Mouse (Mus musculus): ENCODE results near the gene Grid2. TPM values are rescaled to one million over a fixed set of nuclear protein-coding genes. Genes with fewer than 3 reads are reported as not detected.
A peak's percentile ranks its signal among the peaks of the same experiment; 100 is the strongest.

Gene Grid2
- polyA plus RNA-seq, 1 experiment from 2014 or later = 0.60 TPM

DNA sequence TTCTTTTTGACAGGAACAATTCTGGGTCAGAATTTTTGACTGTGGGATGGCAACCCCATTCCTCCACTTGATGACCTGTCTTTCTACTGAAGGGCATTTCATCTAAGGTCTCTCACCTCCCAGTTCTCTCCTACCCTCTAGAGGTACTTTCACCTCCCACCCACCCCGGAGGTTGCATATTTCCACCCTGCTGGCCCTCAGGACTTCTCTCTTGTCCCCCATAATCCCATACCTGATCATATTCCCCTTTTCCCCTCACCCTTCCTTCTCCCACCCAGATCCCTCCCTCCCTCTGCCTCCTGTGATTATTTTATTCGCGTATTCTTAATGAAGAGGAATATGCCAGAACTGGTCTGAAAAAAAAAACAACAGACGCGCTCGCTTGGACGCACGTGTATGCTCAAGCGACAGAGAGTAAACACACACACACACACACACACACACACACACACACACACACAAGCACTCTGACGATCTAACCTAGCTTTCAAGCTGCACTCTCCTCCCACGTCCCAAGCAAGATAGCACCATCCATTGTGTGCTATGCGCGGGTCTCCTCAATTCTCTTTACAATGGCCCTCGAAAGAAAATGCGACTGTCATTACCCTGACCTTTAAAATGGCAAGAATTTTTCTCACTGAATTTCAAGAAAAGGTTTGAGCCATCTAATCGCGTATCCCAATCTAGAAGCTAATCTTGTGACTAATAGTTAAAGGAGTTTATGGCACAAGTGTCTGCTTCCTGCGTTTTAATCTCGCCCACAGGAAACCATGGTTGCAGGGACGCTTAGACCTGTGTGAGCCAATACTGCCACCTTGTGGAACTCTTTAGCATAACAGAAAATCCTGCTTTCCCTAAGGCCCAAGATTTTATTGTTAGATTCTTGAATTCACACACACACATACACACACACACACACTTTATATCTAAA is 1393.9 kb downstream of the Grid2 start:
- no peaks in the 10 kb centered on the region for H3K9me3 ChIP-seq (ENCODE audit: control insufficient read depth, low read length)
- H3K4me1 ChIP-seq (ENCODE audit: control insufficient read depth, insufficient read depth, low read length) = no peaks in the 10 kb centered on the region
- H3K9ac ChIP-seq (ENCODE audit: low read depth, low read length) = no peak overlapping the region
- peak overlapping the region; percentile 49 for H3K4me2 ChIP-seq (replicated peaks; ENCODE audit: low read depth, low read length)
- ATAC-seq (ENCODE audit: low FRiP score, low TSS enrichment) = peak; percentile 85
- no peaks in the 10 kb centered on the region for H3K36me3 ChIP-seq (ENCODE audit: control insufficient read depth, insufficient read depth, low read length)
- 10% methylated on average over 20 of the region's 20 CpGs for WGBS
- H3K4me3 ChIP-seq (ENCODE audit: low read length) = peak overlapping the region; percentile 30
- no peaks in the 10 kb centered on the region for H3K27me3 ChIP-seq (ENCODE audit: control insufficient read depth, insufficient read depth, low read length)
- no peak overlapping the region for H3K27ac ChIP-seq (ENCODE audit: low read depth, low read length)

DNA sequence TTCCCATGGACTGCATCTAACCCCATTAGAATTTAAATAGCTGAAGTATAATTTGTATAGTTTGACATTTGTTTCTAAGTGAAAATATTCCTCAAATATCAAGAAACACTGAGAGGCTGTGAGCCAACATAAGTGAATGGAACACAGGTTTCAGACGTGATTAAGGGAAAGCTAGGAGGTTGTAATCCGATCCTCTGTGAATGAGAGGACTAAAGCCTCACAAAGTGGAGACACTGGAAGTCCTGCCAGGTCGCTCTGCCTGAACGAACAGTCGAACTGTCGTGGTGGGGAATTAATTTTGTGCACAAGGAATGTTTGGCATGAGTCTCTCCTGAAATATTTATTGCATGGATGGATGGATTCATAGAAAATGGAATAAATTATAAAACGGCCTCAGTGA is 1395.1 kb downstream of the Grid2 start:
- H3K27me3 ChIP-seq (ENCODE audit: control insufficient read depth, insufficient read depth, low read length) = no peaks in the 10 kb centered on the region
- peak; percentile 57; the same call in 1 of the 2 replicates for ATAC-seq (ENCODE audit: low FRiP score, low TSS enrichment)
- H3K4me2 ChIP-seq (replicated peaks; ENCODE audit: low read depth, low read length) = no peak overlapping the region
- H3K27ac ChIP-seq (ENCODE audit: low read depth, low read length) = no peak overlapping the region
- no peak overlapping the region for H3K4me3 ChIP-seq (ENCODE audit: low read length)
- H3K36me3 ChIP-seq (ENCODE audit: control insufficient read depth, insufficient read depth, low read length) = no peaks in the 10 kb centered on the region
- H3K9ac ChIP-seq (ENCODE audit: low read depth, low read length) = no peak overlapping the region
- no peaks in the 10 kb centered on the region for H3K9me3 ChIP-seq (ENCODE audit: control insufficient read depth, low read length)
- H3K4me1 ChIP-seq (ENCODE audit: control insufficient read depth, insufficient read depth, low read length) = no peaks in the 10 kb centered on the region
- 10% methylated on average over 7 of the region's 7 CpGs for WGBS

- H3K4me1 ChIP-seq (ENCODE audit: control insufficient read depth, insufficient read depth, low read length) = no peaks in the 10 kb centered on the region
- no peaks in the 10 kb centered on the region for H3K27me3 ChIP-seq (ENCODE audit: control insufficient read depth, insufficient read depth, low read length)
- H3K36me3 ChIP-seq (ENCODE audit: control insufficient read depth, insufficient read depth, low read length) = no peaks in the 10 kb centered on the region
- no peak overlapping the region for H3K9ac ChIP-seq (ENCODE audit: low read depth, low read length)
- WGBS = 69% methylated on average over 3 of the region's 3 CpGs
- ATAC-seq (ENCODE audit: low FRiP score, low TSS enrichment) = no peak
- no peak overlapping the region for H3K4me2 ChIP-seq (replicated peaks; ENCODE audit: low read depth, low read length)
- no peaks in the 10 kb centered on the region for H3K9me3 ChIP-seq (ENCODE audit: control insufficient read depth, low read length)
- no peak overlapping the region for H3K27ac ChIP-seq (ENCODE audit: low read depth, low read length)
- no peak overlapping the region for H3K4me3 ChIP-seq (ENCODE audit: low read length)
Observed at GRCm38 (mm10) chr6:64671010-64671409, 1415.3 kb downstream of the Grid2 start.

- no peak overlapping the region for H3K27ac ChIP-seq (ENCODE audit: low read depth, low read length)
- H3K36me3 ChIP-seq (ENCODE audit: control insufficient read depth, insufficient read depth, low read length) = no peaks in the 10 kb centered on the region
- H3K27me3 ChIP-seq (ENCODE audit: control insufficient read depth, insufficient read depth, low read length) = no peaks in the 10 kb centered on the region
- H3K4me2 ChIP-seq (replicated peaks; ENCODE audit: low read depth, low read length) = no peak overlapping the region
- WGBS = 12% methylated on average over 1 of the region's 1 CpGs
- ATAC-seq (ENCODE audit: low FRiP score, low TSS enrichment) = no peak
- no peak overlapping the region for H3K4me3 ChIP-seq (ENCODE audit: low read length)
- H3K9ac ChIP-seq (ENCODE audit: low read depth, low read length) = no peak overlapping the region
- H3K4me1 ChIP-seq (ENCODE audit: control insufficient read depth, insufficient read depth, low read length) = no peaks in the 10 kb centered on the region
- H3K9me3 ChIP-seq (ENCODE audit: control insufficient read depth, low read length) = no peaks in the 10 kb centered on the region
Observed at GRCm38 (mm10) chr6:64678815-64679214, 1423.1 kb downstream of the Grid2 start.

DNA sequence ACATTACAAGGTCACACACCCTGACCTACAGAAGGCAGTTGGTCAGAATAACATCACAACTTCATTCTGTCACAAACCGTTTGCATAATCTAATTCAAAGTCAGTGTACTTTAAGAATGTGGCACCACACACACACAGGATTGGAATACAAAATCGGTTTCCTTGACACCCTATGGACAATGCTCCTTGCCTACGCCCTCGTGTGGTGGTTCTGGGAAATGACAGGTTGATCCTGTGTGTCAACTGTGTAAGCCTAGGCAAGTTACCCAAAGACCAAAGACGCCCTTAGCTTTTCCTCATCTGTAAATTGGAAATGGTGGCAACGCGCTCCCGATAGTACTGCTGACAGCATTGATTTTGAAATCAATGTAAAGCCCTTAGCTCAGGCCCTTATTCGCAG is 1428.3 kb downstream of the Grid2 start:
- Histone ChIP-seq H3K9ac (ENCODE audit: low read depth, low read length) (no peak overlapping the region), H3K27ac (ENCODE audit: low read depth, low read length) (no peak overlapping the region), H3K36me3 (ENCODE audit: control insufficient read depth, insufficient read depth, low read length) (no peaks in the 10 kb centered on the region), H3K4me1 (ENCODE audit: control insufficient read depth, insufficient read depth, low read length) (0 out of 2 replicates have a peak, but pooled peaks cover 4% of the 10 kb centered on the region), H3K4me3 (ENCODE audit: low read length) (no peak overlapping the region), H3K9me3 (ENCODE audit: control insufficient read depth, low read length) (no peaks in the 10 kb centered on the region), H3K27me3 (ENCODE audit: control insufficient read depth, insufficient read depth, low read length) (0 out of 2 replicates have a peak, but pooled peaks cover 5% of the 10 kb centered on the region), H3K4me2 (replicated peaks; ENCODE audit: low read depth, low read length) (no peak overlapping the region)
- WGBS = 41% methylated on average over 9 of the region's 9 CpGs
- no peak; the same call in 1 of the 2 replicates for ATAC-seq (ENCODE audit: low FRiP score, low TSS enrichment)

- Histone ChIP-seq H3K4me2 (replicated peaks; ENCODE audit: low read depth, low read length) (no peak overlapping the region; the same call in 1 of the 2 replicates), H3K27me3 (ENCODE audit: control insufficient read depth, insufficient read depth, low read length) (0 out of 2 replicates have a peak, but pooled peaks cover 5% of the 10 kb centered on the region), H3K4me3 (ENCODE audit: low read length) (no peak overlapping the region), H3K4me1 (ENCODE audit: control insufficient read depth, insufficient read depth, low read length) (0 out of 2 replicates have a peak, but pooled peaks cover 4% of the 10 kb centered on the region), H3K9ac (ENCODE audit: low read depth, low read length) (no peak overlapping the region), H3K27ac (ENCODE audit: low read depth, low read length) (no peak overlapping the region), H3K36me3 (ENCODE audit: control insufficient read depth, insufficient read depth, low read length) (no peaks in the 10 kb centered on the region), H3K9me3 (ENCODE audit: control insufficient read depth, low read length) (no peaks in the 10 kb centered on the region)
- ATAC-seq (ENCODE audit: low FRiP score, low TSS enrichment) = peak; percentile 7; the same call in 1 of the 2 replicates
- WGBS = 2% methylated on average over 4 of the region's 5 CpGs
Observed at GRCm38 (mm10) chr6:64684973-64685372, 1429.3 kb downstream of the Grid2 start.

DNA sequence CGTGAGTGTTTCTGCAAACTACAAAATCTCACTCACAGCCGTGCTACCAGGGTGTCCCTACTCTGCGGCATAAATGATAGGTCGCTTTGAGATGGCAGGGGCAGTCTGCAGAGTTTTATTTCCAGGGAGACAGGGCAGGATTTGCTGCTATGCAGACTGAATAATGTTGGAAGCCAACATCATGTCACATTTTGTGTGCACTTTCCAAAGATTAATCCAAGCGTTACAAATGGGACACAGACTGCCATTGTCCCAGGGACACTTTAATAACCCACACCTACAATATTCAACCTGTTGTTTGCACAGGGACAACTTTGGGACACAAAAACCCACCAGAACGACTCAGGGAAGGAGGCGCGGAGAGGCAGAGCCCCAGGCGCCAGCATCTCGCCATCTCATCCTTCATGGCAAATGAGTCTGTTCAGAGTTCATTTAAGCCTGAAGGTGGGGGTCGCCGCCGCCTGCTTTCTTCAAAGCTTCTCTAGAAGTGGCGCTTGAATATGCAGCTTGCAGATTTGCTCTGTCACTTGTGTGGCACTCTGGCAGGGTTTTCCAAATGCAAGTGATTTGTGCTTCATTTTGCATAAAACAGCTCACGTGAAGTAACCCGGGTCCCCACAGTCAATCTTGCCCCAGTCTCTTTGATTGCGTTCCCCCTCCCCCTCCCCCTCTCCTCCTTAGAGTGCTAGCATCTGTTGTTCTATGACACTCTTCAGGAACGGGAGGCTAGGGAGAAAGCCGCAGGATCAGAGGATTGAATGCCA is 1432.7 kb downstream of the Grid2 start:
- no peaks in the 10 kb centered on the region for H3K9me3 ChIP-seq (ENCODE audit: control insufficient read depth, low read length)
- no peak overlapping the region for H3K9ac ChIP-seq (ENCODE audit: low read depth, low read length)
- WGBS = 8% methylated on average over 19 of the region's 19 CpGs
- H3K4me2 ChIP-seq (replicated peaks; ENCODE audit: low read depth, low read length) = peak overlapping the region; percentile 26
- H3K4me1 ChIP-seq (ENCODE audit: control insufficient read depth, insufficient read depth, low read length) = 0 out of 2 replicates have a peak, but pooled peaks cover 4% of the 10 kb centered on the region
- H3K27ac ChIP-seq (ENCODE audit: low read depth, low read length) = no peak overlapping the region
- no peak overlapping the region for H3K4me3 ChIP-seq (ENCODE audit: low read length)
- H3K27me3 ChIP-seq (ENCODE audit: control insufficient read depth, insufficient read depth, low read length) = 0 out of 2 replicates have a peak, but pooled peaks cover 5% of the 10 kb centered on the region
- H3K36me3 ChIP-seq (ENCODE audit: control insufficient read depth, insufficient read depth, low read length) = no peaks in the 10 kb centered on the region
- ATAC-seq (ENCODE audit: low FRiP score, low TSS enrichment) = peak; percentile 39; the same call in 1 of the 2 replicates

DNA sequence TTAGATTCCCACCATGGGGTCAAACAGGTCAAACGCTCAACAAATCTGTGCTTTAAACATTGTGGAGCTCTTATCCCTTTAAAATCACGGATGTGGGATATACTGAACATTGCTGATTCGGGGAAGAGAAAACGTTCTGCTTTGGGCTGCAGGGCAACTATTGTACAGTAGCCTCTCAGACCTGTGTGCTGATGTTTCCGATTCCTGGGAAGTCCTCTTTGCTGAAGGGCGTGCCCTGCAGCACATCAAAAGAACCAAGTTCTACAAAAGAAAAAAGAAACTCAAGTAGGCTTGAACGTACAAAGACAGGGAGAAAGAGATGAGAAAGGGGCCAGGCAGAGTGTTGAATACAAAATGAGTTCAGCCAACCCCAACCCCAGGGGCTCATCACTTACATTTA is 1439.0 kb downstream of the Grid2 start:
- 49% methylated on average over 7 of the region's 7 CpGs for WGBS
- Histone ChIP-seq H3K4me2 (replicated peaks; ENCODE audit: low read depth, low read length) (no peak overlapping the region), H3K36me3 (ENCODE audit: control insufficient read depth, insufficient read depth, low read length) (no peaks in the 10 kb centered on the region), H3K4me1 (ENCODE audit: control insufficient read depth, insufficient read depth, low read length) (no peaks in the 10 kb centered on the region), H3K27ac (ENCODE audit: low read depth, low read length) (no peak overlapping the region), H3K4me3 (ENCODE audit: low read length) (no peak overlapping the region), H3K9me3 (ENCODE audit: control insufficient read depth, low read length) (no peaks in the 10 kb centered on the region), H3K9ac (ENCODE audit: low read depth, low read length) (no peak overlapping the region), H3K27me3 (ENCODE audit: control insufficient read depth, insufficient read depth, low read length) (no peaks in the 10 kb centered on the region)
- no peak for ATAC-seq (ENCODE audit: low FRiP score, low TSS enrichment)

Measured in kidney, embryonic 14.5 days (tissue).